Comparison of ENCODE assay signal across 11 mouse cellular contexts in genomic region chr14:79516243-79516610, GRCm38 (mm10). TPM values are rescaled to one million over a fixed set of nuclear protein-coding genes. Genes with fewer than 3 reads are reported as not detected.
DNase-seq lines count a peak whose midpoint lies in the region; ATAC-seq and TF ChIP-seq lines count a peak whose summit lies in the region.
"Had no signal": no experiment of that assay in that cellular context is flagged by ENCODE, and none has a peak within 500 bp of the region (broad histone marks: within the 10 kb centered on the region; RNA-seq: fewer than 3 reads in every experiment).

No protein-coding gene starts in this region.

- dilution Hi-C loops in CH12.LX (cut with MboI; ENCODE audit: extremely low pct_ligation_motif_present, extremely low pct_unique_long_range_greater_than_20kb, low sequenced_read_pairs), result no loop called here

- peak overlapping the region; percentile 99 for H3K9ac ChIP-seq in CH12.LX (ENCODE audit: insufficient read depth, low read depth)
- peak overlapping the region; percentile 63 for H3K9ac ChIP-seq in liver, postnatal 0 days (replicated peaks)
- H3K9ac ChIP-seq in forebrain, embryonic 12.5 days, result no peak overlapping the region
- H3K9ac ChIP-seq: heart, embryonic 15.5 days; limb, embryonic 12.5 days had no signal

- peaks cover 55% of the 10 kb centered on the region for H3K79me2 ChIP-seq in CH12.LX (replicated peaks; ENCODE audit: control insufficient read depth, extremely low read depth, insufficient read depth, poor library complexity, severe bottlenecking)

- no peak for TF ChIP-seq CTCF in layer of hippocampus, adult 2 months (conservative IDR thresholded peaks at IDR 0.05)
- TF ChIP-seq CTCF in CH12.LX (conservative IDR thresholded peaks at IDR 0.05 in 1 of 2, IDR thresholded peaks at IDR 0.05 in 1 of 2; ENCODE audit: low read depth in 2 of 2, low read length in 2 of 2), result no peak
- no peak for TF ChIP-seq CTCF in bone marrow macrophage, adult 2 months (IDR thresholded peaks at IDR 0.05; ENCODE audit: low read depth, low read length)
- TF ChIP-seq CTCF in liver, postnatal 0 days (IDR thresholded peaks at IDR 0.05; ENCODE audit: low read depth), result no peak

- peak overlapping the region; percentile 51; the same call in 1 of the 2 replicates for H3K27ac ChIP-seq in layer of hippocampus, adult 2 months
- H3K27ac ChIP-seq in CH12.LX (ENCODE audit: insufficient read depth, low read depth), result peak overlapping the region; percentile 37; the same call in 1 of the 2 replicates
- H3K27ac ChIP-seq in bone marrow macrophage, adult 2 months (ENCODE audit: insufficient read depth, low read depth, low read length), result peak overlapping the region; percentile 91
- H3K27ac ChIP-seq in liver, postnatal 0 days (ENCODE audit: low read depth), result peak overlapping the region; percentile 93
- no peak overlapping the region for H3K27ac ChIP-seq in forebrain, embryonic 12.5 days
- H3K27ac ChIP-seq: limb, embryonic 12.5 days had no signal

- no peak for DNase-seq in layer of hippocampus, adult 2 months (ENCODE audit: low spot score in 2 of 2)
- no peak for DNase-seq in layer of hippocampus, adult 9-11 months
- no peak for DNase-seq in CH12.LX (ENCODE audit: extremely low read depth)
- no peak for DNase-seq in liver, postnatal 0 days
- no peak for DNase-seq in right cerebral cortex, postnatal 4 days
- no peak for DNase-seq in right cerebral cortex, postnatal 25 days
- DNase-seq: kidney, postnatal 36 days had no signal

- TF ChIP-seq EP300 in CH12.LX (IDR thresholded peaks at IDR 0.05; ENCODE audit: low read length), result no peak
- no peak for TF ChIP-seq EP300 in liver, postnatal 0 days (IDR thresholded peaks at IDR 0.05; ENCODE audit: low read depth)

- TF ChIP-seq RAD21 in CH12.LX (IDR thresholded peaks at IDR 0.05; ENCODE audit: low read depth, low read length), result no peak

- H3K36me3 ChIP-seq in CH12.LX (replicated peaks in 1 of 2; ENCODE audit: control insufficient read depth in 1 of 2, insufficient read depth in 1 of 2, low read length in 1 of 2), result no peaks in the 10 kb centered on the region
- no peaks in the 10 kb centered on the region; the same call in 1 of the 2 replicates for H3K36me3 ChIP-seq in liver, postnatal 0 days (replicated peaks; ENCODE audit: insufficient read depth, low read length)
- H3K36me3 ChIP-seq in forebrain, embryonic 12.5 days (replicated peaks), result no peaks in the 10 kb centered on the region
- H3K36me3 ChIP-seq: heart, embryonic 15.5 days; limb, embryonic 12.5 days had no signal

- peaks cover 0 to 20% of the 10 kb centered on the region in 2 experiments; a peak in 2 of 4 replicates for H3K4me1 ChIP-seq in CH12.LX (ENCODE audit: control insufficient read depth in 1 of 2, insufficient read depth in 2 of 2)
- H3K4me1 ChIP-seq in bone marrow macrophage, adult 2 months (ENCODE audit: control insufficient read depth, insufficient read depth, low read length), result peaks cover 19% of the 10 kb centered on the region
- H3K4me1 ChIP-seq in liver, postnatal 0 days (ENCODE audit: insufficient read depth), result peaks cover 34% of the 10 kb centered on the region
- H3K4me1 ChIP-seq in forebrain, embryonic 12.5 days, result no peaks in the 10 kb centered on the region

- no peak for TF ChIP-seq POLR2A in CH12.LX (IDR thresholded peaks at IDR 0.05; ENCODE audit: low read depth, low read length)
- no peak for TF ChIP-seq POLR2A in bone marrow macrophage, adult 2 months (IDR thresholded peaks at IDR 0.05; ENCODE audit: borderline replicate concordance, low read depth, low read length)

- in situ Hi-C loops in CH12.LX (cut with MboI; ENCODE audit: low pct_ligation_motif_present, low pct_unique_long_range_greater_than_20kb, low sequenced_read_pairs), result no loop called here

- no peaks in the 10 kb centered on the region for H3K27me3 ChIP-seq in CH12.LX (replicated peaks)
- no peaks in the 10 kb centered on the region for H3K27me3 ChIP-seq in liver, postnatal 0 days (ENCODE audit: insufficient read depth, low read length)
- no peaks in the 10 kb centered on the region for H3K27me3 ChIP-seq in forebrain, embryonic 12.5 days
- H3K27me3 ChIP-seq: heart, embryonic 15.5 days; limb, embryonic 12.5 days had no signal

- peak overlapping the region; percentile 95 for H3K4me2 ChIP-seq in CH12.LX (ENCODE audit: insufficient read depth, low read depth, poor library complexity, severe bottlenecking)
- H3K4me2 ChIP-seq in liver, postnatal 0 days (ENCODE audit: low read depth, low read length), result peak overlapping the region; percentile 68
- no peak overlapping the region for H3K4me2 ChIP-seq in forebrain, embryonic 12.5 days
- H3K4me2 ChIP-seq: heart, embryonic 15.5 days; limb, embryonic 12.5 days had no signal

- no peaks in the 10 kb centered on the region for H3K9me3 ChIP-seq in CH12.LX (replicated peaks; ENCODE audit: low read length)
- no peaks in the 10 kb centered on the region for H3K9me3 ChIP-seq in liver, postnatal 0 days (ENCODE audit: low read length)
- no peaks in the 10 kb centered on the region for H3K9me3 ChIP-seq in forebrain, embryonic 12.5 days
- H3K9me3 ChIP-seq: heart, embryonic 15.5 days; limb, embryonic 12.5 days had no signal

- 27% methylated on average over 5 of the region's 5 CpGs for WGBS in liver, postnatal 0 days (ENCODE audit: insufficient replicate concordance)
- 84% methylated on average over 5 of the region's 5 CpGs for WGBS in forebrain, embryonic 12.5 days

- no peak for ATAC-seq in liver, postnatal 0 days
- no peak for ATAC-seq in forebrain, embryonic 12.5 days (ENCODE audit: low FRiP score)

- no peak overlapping the region; the same call in 1 of the 2 replicates for H3K4me3 ChIP-seq in layer of hippocampus, adult 2 months
- H3K4me3 ChIP-seq in CH12.LX (replicated peaks in 1 of 3; ENCODE audit: low read depth in 2 of 3, low read length in 2 of 3, poor library complexity in 1 of 3), result peak overlapping the region; percentile 65 to 83 (median 69)
- peak overlapping the region; percentile 66 for H3K4me3 ChIP-seq in bone marrow macrophage, adult 2 months (ENCODE audit: insufficient read depth, low read length)
- H3K4me3 ChIP-seq in liver, postnatal 0 days (ENCODE audit: low read depth, low read length), result peak overlapping the region; percentile 53
- no peak overlapping the region for H3K4me3 ChIP-seq in forebrain, embryonic 12.5 days (replicated peaks)
- H3K4me3 ChIP-seq: limb, embryonic 12.5 days had no signal

TF ChIP-seq in CH12.LX, 34 proteins besides CTCF, POLR2A, EP300 and RAD21:
- TF ChIP-seq RCOR1 (conservative IDR thresholded peaks at IDR 0.05; ENCODE audit: low read depth, low read length) (no peak), ZNF384 (IDR thresholded peaks at IDR 0.05; ENCODE audit: low read depth, low read length) (no peak; the same call in 1 of the 2 replicates), ETS1 (conservative IDR thresholded peaks at IDR 0.05; ENCODE audit: low read depth, low read length) (no peak), MXI1 (IDR thresholded peaks at IDR 0.05; ENCODE audit: low read depth, low read length) (peak; percentile 10; the same call in 1 of the 2 replicates), JUN (IDR thresholded peaks at IDR 0.05; ENCODE audit: insufficient read depth, low read depth, low read length) (no peak), POLR2AphosphoS2 (IDR thresholded peaks at IDR 0.05; ENCODE audit: low read depth, low read length) (no peak), ELF1 (IDR thresholded peaks at IDR 0.05; ENCODE audit: low read depth, low read length) (0 out of 2 replicates have a peak, but pooled peaks have one; percentile 26), NELFE (IDR thresholded peaks at IDR 0.05; ENCODE audit: low read depth, low read length) (no peak), MYC (IDR thresholded peaks at IDR 0.05; ENCODE audit: low read depth, low read length) (0 out of 2 replicates have a peak, but pooled peaks have one; percentile 11), NRF1 (IDR thresholded peaks at IDR 0.05; ENCODE audit: low read depth, low read length) (no peak), KAT2A (IDR thresholded peaks at IDR 0.05; ENCODE audit: insufficient replicate concordance, low read length) (no peak), TBP (conservative IDR thresholded peaks at IDR 0.05; ENCODE audit: low read depth, low read length) (no peak), CHD2 (IDR thresholded peaks at IDR 0.05; ENCODE audit: low read length) (no peak), USF2 (conservative IDR thresholded peaks at IDR 0.05; ENCODE audit: low read depth, low read length) (no peak), ZC3H11A (IDR thresholded peaks at IDR 0.05; ENCODE audit: low read depth, low read length) (no peak), TCF12 (IDR thresholded peaks at IDR 0.05; ENCODE audit: low read depth, low read length) (0 out of 2 replicates have a peak, but pooled peaks have one; percentile 29), MAX (IDR thresholded peaks at IDR 0.05; ENCODE audit: low read length) (0 out of 2 replicates have a peak, but pooled peaks have one; percentile 2)

RNA-seq across cellular contexts. Expression of gene Wbp4, which starts 34.9 kb away (rescaled TPM):
- total RNA-seq in layer of hippocampus, adult 2 months (2021), result 10 to 100 TPM; 50.4 to 52.8 TPM
- 31.3 and 36.8 TPM in 2 replicates for total RNA-seq in CH12.LX (2012; rRNA removed)
- total RNA-seq in CH12.LX (2014; rRNA removed), result 36.2 and 39.9 TPM in 2 replicates
- polyA plus RNA-seq in CH12.LX (2012; ENCODE audit: insufficient read length, low read depth), result 68.5 and 69.4 TPM in 2 replicates
- polyA plus RNA-seq in bone marrow macrophage, adult 2 months (2012; ENCODE audit: insufficient read depth, insufficient read length, missing spikeins), result 41.3 and 55.2 TPM in 2 replicates
- polyA plus RNA-seq in liver, postnatal 0 days (2015; fragmentation: Nextera tagmentation; extraction: Ambion mirVana), result 15.1 and 16.2 TPM in 2 replicates
- 55.9 and 56.7 TPM in 2 replicates for polyA plus RNA-seq in forebrain, embryonic 12.5 days (2016; fragmentation: Nextera tagmentation; extraction: Ambion mirVana)

RNA-seq across cellular contexts. Expression of gene Elf1, which starts 35.2 kb away (rescaled TPM):
- 1 to 10 TPM; 4.6 to 4.8 TPM for total RNA-seq in layer of hippocampus, adult 2 months (2021)
- 37.1 and 41.2 TPM in 2 replicates for total RNA-seq in CH12.LX (2012; rRNA removed)
- 71.7 and 85.2 TPM in 2 replicates for total RNA-seq in CH12.LX (2014; rRNA removed)
- polyA plus RNA-seq in CH12.LX (2012; ENCODE audit: insufficient read length, low read depth), result 49.6 and 54.4 TPM in 2 replicates
- 69.9 and 74.0 TPM in 2 replicates for polyA plus RNA-seq in bone marrow macrophage, adult 2 months (2012; ENCODE audit: insufficient read depth, insufficient read length, missing spikeins)
- polyA plus RNA-seq in liver, postnatal 0 days (2015; fragmentation: Nextera tagmentation; extraction: Ambion mirVana), result 9.0 and 11.0 TPM in 2 replicates
- polyA plus RNA-seq in forebrain, embryonic 12.5 days (2016; fragmentation: Nextera tagmentation; extraction: Ambion mirVana), result 5.7 and 6.2 TPM in 2 replicates

Comparison
In these comparisons a context has a peak if more than half of its experiments do, and no peak if none do; other contexts are left out.
1. H3K4me3 ChIP-seq: peak in CH12.LX (3 of 3), bone marrow macrophage, adult 2 months (single experiment) and liver, postnatal 0 days (single experiment); none in layer of hippocampus, adult 2 months (single experiment) and forebrain, embryonic 12.5 days (single experiment).